Mouse (Mus musculus): ENCODE measurements at regions not wholly inside any gene's neighbourhood (a gene's known extent, or its start where the extent isn't known, plus 50 kb on each side); places are given as distances from the start of the nearest gene placed in this dataset.

DNA sequence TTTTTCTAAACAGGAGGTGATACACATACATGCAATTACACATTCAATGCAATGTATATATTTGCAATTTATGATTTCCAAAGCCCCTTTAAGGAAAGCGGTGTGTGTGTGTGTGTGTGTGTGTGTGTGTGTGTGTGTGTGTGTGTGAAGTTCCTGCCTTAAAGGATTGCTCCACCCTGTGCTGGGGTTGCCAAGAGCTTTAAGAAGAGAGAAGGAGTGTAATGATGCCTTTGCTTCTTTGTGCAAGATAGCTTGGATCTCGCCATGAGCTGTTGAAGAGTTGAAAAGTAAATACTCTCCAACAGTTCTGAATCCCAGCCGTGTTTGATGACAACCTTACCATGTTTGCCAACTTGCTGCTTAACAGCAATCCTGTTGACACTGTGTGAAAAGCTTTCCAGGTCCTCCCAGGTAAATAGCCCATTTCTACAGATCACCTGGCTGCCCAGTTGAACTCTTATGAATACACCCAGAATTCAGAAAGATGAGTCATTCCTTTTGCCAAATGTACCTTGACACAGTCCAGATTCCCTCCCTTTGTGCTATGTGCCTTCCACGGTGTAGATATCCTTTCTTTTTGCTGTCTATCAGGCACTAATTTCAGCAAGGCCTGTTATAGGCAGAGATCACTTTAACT, 216.3 kb downstream of the Ikzf2 start:
- Histone ChIP-seq H3K27ac (ENCODE audit: low read depth, low read length) (no peak overlapping the region), H3K4me2 (no peak overlapping the region), H3K36me3 (ENCODE audit: control insufficient read depth, insufficient read depth, low read length) (no peaks in the 10 kb centered on the region), H3K4me1 (replicated peaks; ENCODE audit: control insufficient read depth, insufficient read depth, low read length) (no peaks in the 10 kb centered on the region), H3K4me3 (ENCODE audit: low read depth, low read length) (no peak overlapping the region), H3K27me3 (replicated peaks; ENCODE audit: control insufficient read depth, insufficient read depth, low read length) (no peaks in the 10 kb centered on the region), H3K9me3 (ENCODE audit: control insufficient read depth, low read length) (no peaks in the 10 kb centered on the region), H3K9ac (ENCODE audit: low read depth, low read length) (no peak overlapping the region)
- no peak for DNase-seq (ENCODE audit: low spot score)
- ATAC-seq (replicated peaks; ENCODE audit: low FRiP score), result no peak
- 80% methylated on average over 4 of the region's 4 CpGs for WGBS

- H3K27me3 ChIP-seq (replicated peaks; ENCODE audit: control insufficient read depth, insufficient read depth, low read length), result no peaks in the 10 kb centered on the region
- no peak overlapping the region for H3K4me3 ChIP-seq (ENCODE audit: low read depth, low read length)
- no peak overlapping the region for H3K4me2 ChIP-seq
- ATAC-seq (replicated peaks; ENCODE audit: low FRiP score) (no peak), DNase-seq (ENCODE audit: low spot score) (no peak)
- no peak overlapping the region for H3K9ac ChIP-seq (ENCODE audit: low read depth, low read length)
- H3K27ac ChIP-seq (ENCODE audit: low read depth, low read length), result no peak overlapping the region
- no peaks in the 10 kb centered on the region for H3K4me1 ChIP-seq (replicated peaks; ENCODE audit: control insufficient read depth, insufficient read depth, low read length)
- 83% methylated on average over 8 of the region's 8 CpGs for WGBS
- no peaks in the 10 kb centered on the region for H3K36me3 ChIP-seq (ENCODE audit: control insufficient read depth, insufficient read depth, low read length)
- H3K9me3 ChIP-seq (ENCODE audit: control insufficient read depth, low read length), result no peaks in the 10 kb centered on the region
Measured at GRCm38 (mm10) chr1:69469158-69469901, 217.7 kb downstream of the Ikzf2 start.

- Histone ChIP-seq H3K9ac (ENCODE audit: low read depth, low read length) (no peak overlapping the region), H3K27me3 (replicated peaks; ENCODE audit: control insufficient read depth, insufficient read depth, low read length) (no peaks in the 10 kb centered on the region), H3K27ac (ENCODE audit: low read depth, low read length) (no peak overlapping the region), H3K4me3 (ENCODE audit: low read depth, low read length) (no peak overlapping the region), H3K9me3 (ENCODE audit: control insufficient read depth, low read length) (no peaks in the 10 kb centered on the region), H3K4me2 (no peak overlapping the region), H3K36me3 (ENCODE audit: control insufficient read depth, insufficient read depth, low read length) (no peaks in the 10 kb centered on the region), H3K4me1 (replicated peaks; ENCODE audit: control insufficient read depth, insufficient read depth, low read length) (no peaks in the 10 kb centered on the region)
- 49% methylated on average over 5 of the region's 5 CpGs for WGBS
- DNase-seq (ENCODE audit: low spot score) (no peak), ATAC-seq (replicated peaks; ENCODE audit: low FRiP score) (no peak)
Measured at GRCm38 (mm10) chr1:69466534-69467275, 220.3 kb downstream of the Ikzf2 start.

DNA sequence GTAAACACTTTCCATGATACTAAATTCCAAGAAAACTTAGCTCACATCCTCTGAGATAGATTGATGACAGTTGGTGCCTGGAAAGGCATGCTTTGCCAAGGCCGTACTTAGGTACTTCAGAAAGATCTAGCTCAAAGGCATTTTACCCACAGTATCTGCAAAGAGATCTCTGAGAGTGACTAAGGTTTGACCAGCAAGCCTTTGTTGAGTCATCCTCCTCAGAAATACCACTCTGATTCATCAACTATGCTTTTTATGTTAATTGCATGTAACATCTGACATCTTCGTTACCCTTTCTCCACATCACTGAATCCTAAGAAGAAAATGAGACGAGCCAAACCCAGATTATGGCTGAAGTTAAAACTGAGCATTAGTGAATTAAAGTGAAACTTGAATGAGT, 225.9 kb downstream of the Ikzf2 start:
- Histone ChIP-seq H3K27ac (ENCODE audit: low read depth, low read length) (no peak overlapping the region), H3K27me3 (replicated peaks; ENCODE audit: control insufficient read depth, insufficient read depth, low read length) (no peaks in the 10 kb centered on the region), H3K36me3 (ENCODE audit: control insufficient read depth, insufficient read depth, low read length) (no peaks in the 10 kb centered on the region), H3K4me3 (ENCODE audit: low read depth, low read length) (no peak overlapping the region), H3K4me2 (no peak overlapping the region), H3K4me1 (replicated peaks; ENCODE audit: control insufficient read depth, insufficient read depth, low read length) (no peaks in the 10 kb centered on the region), H3K9ac (ENCODE audit: low read depth, low read length) (no peak overlapping the region), H3K9me3 (ENCODE audit: control insufficient read depth, low read length) (no peaks in the 10 kb centered on the region)
- ATAC-seq (replicated peaks; ENCODE audit: low FRiP score) (no peak), DNase-seq (ENCODE audit: low spot score) (no peak)
- WGBS, result 83% methylated on average over 3 of the region's 3 CpGs

GRCm38 (mm10) chr1:69459899-69460298, 227.1 kb downstream of the Ikzf2 start:
- no peaks in the 10 kb centered on the region for H3K27me3 ChIP-seq (replicated peaks; ENCODE audit: control insufficient read depth, insufficient read depth, low read length)
- no peak overlapping the region for H3K9ac ChIP-seq (ENCODE audit: low read depth, low read length)
- no peak overlapping the region for H3K4me2 ChIP-seq
- DNase-seq (ENCODE audit: low spot score) (no peak), ATAC-seq (replicated peaks; ENCODE audit: low FRiP score) (no peak)
- no peaks in the 10 kb centered on the region for H3K4me1 ChIP-seq (replicated peaks; ENCODE audit: control insufficient read depth, insufficient read depth, low read length)
- H3K27ac ChIP-seq (ENCODE audit: low read depth, low read length), result no peak overlapping the region
- H3K9me3 ChIP-seq (ENCODE audit: control insufficient read depth, low read length), result no peaks in the 10 kb centered on the region
- H3K4me3 ChIP-seq (ENCODE audit: low read depth, low read length), result no peak overlapping the region
- no peaks in the 10 kb centered on the region for H3K36me3 ChIP-seq (ENCODE audit: control insufficient read depth, insufficient read depth, low read length)

DNA sequence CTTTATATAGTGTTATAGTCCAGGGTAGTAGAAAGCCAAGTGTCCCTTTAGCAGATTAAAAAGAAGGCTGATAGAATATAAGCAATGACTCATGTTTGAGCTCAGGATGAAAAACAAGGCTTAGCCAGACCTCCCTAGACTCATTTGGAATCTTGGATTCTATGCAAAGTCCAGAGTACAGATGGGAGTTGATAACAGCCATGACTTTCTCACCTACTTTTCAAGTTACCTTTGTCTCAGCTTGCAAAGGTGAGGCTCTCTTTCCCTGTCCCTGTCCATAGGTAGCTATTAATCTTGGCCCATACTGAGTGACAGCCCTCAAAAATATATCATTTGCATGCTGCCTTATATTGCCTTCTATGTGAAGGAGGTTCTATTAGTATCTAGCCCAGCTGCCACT, 229.6 kb downstream of the Ikzf2 start:
- ATAC-seq (replicated peaks; ENCODE audit: low FRiP score) (no peak), DNase-seq (ENCODE audit: low spot score) (no peak)
- Histone ChIP-seq H3K27me3 (replicated peaks; ENCODE audit: control insufficient read depth, insufficient read depth, low read length) (no peaks in the 10 kb centered on the region), H3K4me2 (no peak overlapping the region), H3K27ac (ENCODE audit: low read depth, low read length) (no peak overlapping the region), H3K4me3 (ENCODE audit: low read depth, low read length) (no peak overlapping the region), H3K36me3 (ENCODE audit: control insufficient read depth, insufficient read depth, low read length) (no peaks in the 10 kb centered on the region), H3K9ac (ENCODE audit: low read depth, low read length) (no peak overlapping the region), H3K4me1 (replicated peaks; ENCODE audit: control insufficient read depth, insufficient read depth, low read length) (no peaks in the 10 kb centered on the region), H3K9me3 (ENCODE audit: control insufficient read depth, low read length) (no peaks in the 10 kb centered on the region)

GRCm38 (mm10) chr1:69453991-69454390, 233.1 kb downstream of the Ikzf2 start:
- ATAC-seq (replicated peaks; ENCODE audit: low FRiP score) (no peak), DNase-seq (ENCODE audit: low spot score) (no peak)
- Histone ChIP-seq H3K36me3 (ENCODE audit: control insufficient read depth, insufficient read depth, low read length) (no peaks in the 10 kb centered on the region), H3K27ac (ENCODE audit: low read depth, low read length) (no peak overlapping the region), H3K4me3 (ENCODE audit: low read depth, low read length) (no peak overlapping the region), H3K9me3 (ENCODE audit: control insufficient read depth, low read length) (no peaks in the 10 kb centered on the region), H3K9ac (ENCODE audit: low read depth, low read length) (no peak overlapping the region), H3K4me2 (no peak overlapping the region), H3K27me3 (replicated peaks; ENCODE audit: control insufficient read depth, insufficient read depth, low read length) (no peaks in the 10 kb centered on the region), H3K4me1 (replicated peaks; ENCODE audit: control insufficient read depth, insufficient read depth, low read length) (no peaks in the 10 kb centered on the region)
- 72% methylated on average over 3 of the region's 3 CpGs for WGBS

DNA sequence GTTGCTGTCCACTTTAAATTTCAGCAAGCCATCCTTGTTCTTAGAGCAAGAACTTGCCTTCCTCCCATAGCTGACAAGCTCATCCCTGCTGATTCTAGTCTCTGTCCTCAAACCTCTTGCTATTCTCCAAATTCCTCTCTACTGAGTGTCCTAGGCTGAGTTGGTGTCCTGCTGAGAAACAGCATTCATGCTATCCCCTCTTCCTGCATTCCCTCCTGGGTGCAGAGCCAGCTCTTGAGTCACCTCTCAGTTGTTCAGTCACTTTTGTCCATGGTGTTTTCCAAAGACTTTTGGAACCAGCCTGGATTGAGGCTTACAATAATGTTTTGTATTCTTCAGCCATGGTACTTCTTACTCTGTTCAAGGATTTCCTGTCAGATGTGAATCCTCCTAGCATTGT, 234.1 kb downstream of the Ikzf2 start:
- no peak overlapping the region for H3K4me3 ChIP-seq (ENCODE audit: low read depth, low read length)
- ATAC-seq (replicated peaks; ENCODE audit: low FRiP score) (no peak), DNase-seq (ENCODE audit: low spot score) (no peak)

DNA sequence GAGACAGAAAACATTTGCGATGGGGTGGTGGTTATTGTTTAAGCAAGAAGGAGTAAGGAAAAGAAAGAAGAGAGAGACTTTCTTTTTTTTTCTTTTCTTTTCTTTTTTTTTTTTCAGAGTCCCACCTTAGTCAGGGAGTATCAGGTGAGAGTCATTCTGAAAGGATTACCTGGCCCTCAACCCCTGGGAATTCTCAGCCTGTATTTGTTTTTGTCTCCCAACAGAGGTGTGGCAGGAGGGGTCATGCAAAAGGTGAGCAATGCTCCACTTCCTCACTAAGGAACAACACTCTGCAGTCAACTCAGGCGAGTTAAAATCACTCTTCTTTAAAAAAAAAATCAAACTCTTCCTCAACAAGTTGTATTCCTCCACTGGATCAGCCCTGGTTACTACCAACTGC, 236.6 kb downstream of the Ikzf2 start:
- H3K4me3 ChIP-seq (ENCODE audit: low read depth, low read length), result no peak overlapping the region
- H3K9me3 ChIP-seq (ENCODE audit: control insufficient read depth, low read length), result no peaks in the 10 kb centered on the region
- 49% methylated on average over 2 of the region's 2 CpGs for WGBS
- no peaks in the 10 kb centered on the region for H3K27me3 ChIP-seq (replicated peaks; ENCODE audit: control insufficient read depth, insufficient read depth, low read length)
- no peaks in the 10 kb centered on the region for H3K4me1 ChIP-seq (replicated peaks; ENCODE audit: control insufficient read depth, insufficient read depth, low read length)
- ATAC-seq (replicated peaks; ENCODE audit: low FRiP score) (no peak), DNase-seq (ENCODE audit: low spot score) (no peak)
- no peak overlapping the region for H3K4me2 ChIP-seq
- H3K9ac ChIP-seq (ENCODE audit: low read depth, low read length), result no peak overlapping the region
- no peaks in the 10 kb centered on the region for H3K36me3 ChIP-seq (ENCODE audit: control insufficient read depth, insufficient read depth, low read length)
- no peak overlapping the region for H3K27ac ChIP-seq (ENCODE audit: low read depth, low read length)

More for the DNA sequence above, 234.1 kb downstream of the Ikzf2 start:
- Histone ChIP-seq H3K9ac (ENCODE audit: low read depth, low read length) (no peak overlapping the region), H3K36me3 (ENCODE audit: control insufficient read depth, insufficient read depth, low read length) (no peaks in the 10 kb centered on the region), H3K4me1 (replicated peaks; ENCODE audit: control insufficient read depth, insufficient read depth, low read length) (no peaks in the 10 kb centered on the region), H3K27me3 (replicated peaks; ENCODE audit: control insufficient read depth, insufficient read depth, low read length) (no peaks in the 10 kb centered on the region), H3K27ac (ENCODE audit: low read depth, low read length) (no peak overlapping the region), H3K9me3 (ENCODE audit: control insufficient read depth, low read length) (no peaks in the 10 kb centered on the region), H3K4me2 (no peak overlapping the region)

Data from liver, embryonic 11.5 days (tissue).